Mouse (Mus musculus): ENCODE results near the gene Gm7168.
"Not testable (repeated sequence)": the region's sequence is repeated elsewhere in the genome, so short reads cannot be mapped to it uniquely, and the experiment has no call there.

GRCm38 (mm10) chr17:13969917-13970316, 21.7 kb downstream of the Gm7168 start:
- not testable (repeated sequence) for TF ChIP-seq CTCF (IDR thresholded peaks at IDR 0.05; ENCODE audit: insufficient read depth, low read length); POLR2A (IDR thresholded peaks at IDR 0.05; ENCODE audit: borderline replicate concordance, extremely low read depth, low read depth, low read length)
